Mouse (Mus musculus): ENCODE measurements at regions not wholly inside any gene's neighbourhood (a gene's known extent, or its start where the extent isn't known, plus 50 kb on each side); places are given as distances from the start of the nearest gene placed in this dataset.
A peak's percentile ranks its signal among the peaks of the same experiment; 100 is the strongest.

- no peak for DNase-seq (ENCODE audit: low read depth, low spot score)
Measured at GRCm38 (mm10) chr9:69662394-69662793, 98.3 kb downstream of the Foxb1 start.

- no peak for DNase-seq (ENCODE audit: low read depth, low spot score)
Measured at GRCm38 (mm10) chr9:69658276-69658675, 102.5 kb downstream of the Foxb1 start.

DNA sequence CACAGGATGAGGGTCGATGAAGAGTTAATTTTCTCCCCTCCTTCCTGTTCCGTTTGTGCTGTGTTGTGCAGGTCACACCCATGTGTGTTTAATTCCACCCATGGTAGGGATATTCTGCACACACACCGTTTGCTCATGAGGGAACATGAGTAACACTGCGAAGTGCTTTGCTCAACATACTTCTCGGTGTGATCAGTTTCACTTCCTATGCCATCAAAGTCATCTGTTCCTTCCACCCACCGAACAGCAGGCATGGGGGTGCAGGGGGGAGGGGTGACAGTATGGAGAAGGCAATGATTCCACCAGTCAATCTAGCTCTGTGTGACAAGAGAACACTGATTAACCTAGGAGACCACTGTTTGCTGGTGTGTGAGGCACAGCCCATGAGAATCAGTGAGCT is 104.7 kb downstream of the Foxb1 start:
- DNase-seq (ENCODE audit: low read depth, low spot score), result no peak

DNA sequence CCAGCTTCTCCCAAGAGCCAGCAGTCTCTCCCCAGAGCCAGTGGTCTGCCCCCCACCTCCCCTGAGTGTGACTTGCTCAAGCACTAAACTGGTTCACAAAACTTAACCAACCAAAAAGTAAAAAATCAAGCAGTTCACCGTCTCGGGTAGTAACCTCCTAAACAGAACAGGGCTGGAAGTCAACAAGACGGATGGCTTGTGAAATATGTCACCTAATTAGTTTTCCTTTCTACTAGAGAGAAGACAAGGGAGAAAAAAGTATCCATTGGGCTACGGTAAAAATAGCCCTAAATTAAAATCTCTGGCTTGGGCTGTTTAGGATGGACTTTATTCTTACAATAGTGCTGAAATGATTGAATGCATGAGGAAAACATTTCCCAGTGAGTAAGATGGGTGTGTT is 108.6 kb downstream of the Foxb1 start:
- no peak for DNase-seq (ENCODE audit: low read depth, low spot score)

- DNase-seq (ENCODE audit: low read depth, low spot score), result peak; percentile 37
Measured at GRCm38 (mm10) chr9:69651608-69652007, 109.1 kb downstream of the Foxb1 start.

DNA sequence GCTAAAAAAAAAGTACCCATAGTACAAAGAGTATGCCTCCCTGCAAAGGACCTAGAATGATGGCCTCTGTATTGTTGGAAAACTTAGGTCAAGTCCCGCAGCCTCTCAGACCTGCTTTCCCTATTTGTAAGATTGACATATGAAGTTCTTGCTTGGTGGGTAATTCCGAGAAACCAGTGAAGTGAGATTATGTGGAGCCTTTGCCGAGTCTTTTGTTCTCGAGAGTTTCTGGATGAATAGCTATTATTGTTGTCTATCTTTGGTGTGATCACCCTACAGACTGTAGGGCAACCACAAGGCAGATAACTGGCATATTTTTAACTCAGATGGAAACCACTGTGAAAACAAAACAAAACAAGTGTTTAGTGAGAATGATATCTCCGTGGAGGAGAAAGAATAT is 118.1 kb downstream of the Foxb1 start:
- no peak for DNase-seq (ENCODE audit: low read depth, low spot score)

GRCm38 (mm10) chr9:69623312-69623711 is 137.4 kb downstream of the Foxb1 start:
- DNase-seq (ENCODE audit: low read depth, low spot score), result peak; percentile 41

DNA sequence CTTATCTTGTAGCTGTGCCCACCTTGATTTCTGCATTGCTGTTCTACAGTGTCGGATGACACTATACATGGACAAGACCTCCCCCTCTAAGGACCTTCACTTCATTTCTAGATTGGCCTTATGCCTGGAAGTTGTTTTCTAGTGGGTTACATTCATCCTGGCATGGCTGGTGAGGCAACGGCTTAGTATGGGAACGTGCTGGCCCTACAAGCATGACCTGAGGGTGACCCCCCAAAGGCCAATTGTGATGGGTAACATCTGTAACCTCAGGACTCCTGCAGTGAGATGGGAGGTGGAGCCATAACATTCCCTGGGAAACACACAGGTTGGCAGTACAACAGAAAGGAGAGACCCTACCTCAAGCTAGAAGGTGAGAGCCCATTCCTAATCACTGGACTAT is 139.7 kb downstream of the Foxb1 start:
- DNase-seq (ENCODE audit: low read depth, low spot score), result no peak

GRCm38 (mm10) chr9:69617328-69617727 is 143.4 kb downstream of the Foxb1 start:
- no peak for DNase-seq (ENCODE audit: low read depth, low spot score)

GRCm38 (mm10) chr9:69597472-69597871 is 144.1 kb downstream of the Anxa2 start:
- no peak for DNase-seq (ENCODE audit: low read depth, low spot score)

GRCm38 (mm10) chr9:69592329-69593062 is 139.1 kb downstream of the Anxa2 start:
- DNase-seq (ENCODE audit: low read depth, low spot score), result no peak

GRCm38 (mm10) chr9:69588846-69589245 is 135.4 kb downstream of the Anxa2 start:
- DNase-seq (ENCODE audit: low read depth, low spot score), result no peak

- DNase-seq (ENCODE audit: low read depth, low spot score), result no peak
Measured at GRCm38 (mm10) chr9:69587096-69587495, 133.7 kb downstream of the Anxa2 start.

DNA sequence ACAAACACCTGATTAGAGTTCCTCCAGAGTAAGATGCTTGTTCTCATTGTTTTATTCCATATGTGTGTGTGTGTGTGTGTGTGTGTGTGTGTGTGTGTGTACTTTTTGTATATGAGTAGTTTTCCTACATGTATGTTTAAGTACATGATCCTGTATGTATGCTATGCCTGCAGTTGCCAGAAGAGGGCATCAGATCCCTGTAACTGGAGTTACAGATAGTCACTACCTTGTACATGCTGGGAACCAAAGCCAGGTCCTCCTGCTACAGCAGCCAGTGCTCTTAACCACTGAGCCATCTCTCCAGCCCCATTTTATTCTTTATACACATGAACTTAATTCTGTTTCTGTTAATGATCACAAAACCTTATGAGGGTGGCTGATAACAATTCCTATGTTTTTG is 127.8 kb downstream of the Anxa2 start:
- no peak for DNase-seq (ENCODE audit: low read depth, low spot score)

DNA sequence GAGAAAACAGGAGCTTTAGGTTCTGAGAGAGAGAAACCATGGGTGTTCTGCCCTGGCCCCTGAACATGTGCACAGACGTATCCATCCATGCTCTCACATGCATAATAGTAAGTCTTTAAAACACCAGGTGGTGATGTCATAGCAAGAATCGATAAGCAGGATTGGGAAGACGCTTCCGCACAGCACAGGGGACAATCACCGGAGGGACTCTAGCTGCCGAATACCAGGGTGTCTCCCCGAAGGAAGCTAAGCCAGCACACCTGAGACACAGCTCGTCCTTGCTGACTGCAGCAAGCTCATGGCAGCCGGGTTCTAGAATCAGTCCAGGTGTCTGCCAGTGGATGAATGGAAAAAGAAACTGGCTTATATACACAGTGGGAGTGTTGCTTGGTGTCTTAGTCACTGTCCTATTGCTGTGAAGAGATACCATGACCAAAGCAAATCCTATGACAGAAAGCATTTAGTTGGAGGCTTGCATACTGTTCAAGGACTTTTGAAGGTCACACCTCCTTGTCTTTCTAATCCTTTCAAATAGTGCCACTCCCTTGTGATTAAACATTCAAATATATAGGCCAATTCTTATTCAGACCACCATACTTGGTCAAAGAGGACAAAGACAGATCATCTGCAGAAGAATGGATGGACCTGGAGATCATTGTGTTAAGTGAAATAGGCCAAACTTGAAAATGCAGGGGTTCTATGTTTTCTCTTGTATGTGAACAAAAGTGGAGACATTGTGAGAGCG is 124.4 kb downstream of the Anxa2 start:
- no peak for DNase-seq (ENCODE audit: low read depth, low spot score)

- no peak for DNase-seq (ENCODE audit: low read depth, low spot score)
Measured at GRCm38 (mm10) chr9:69575386-69575785, 122.0 kb downstream of the Anxa2 start.

DNA sequence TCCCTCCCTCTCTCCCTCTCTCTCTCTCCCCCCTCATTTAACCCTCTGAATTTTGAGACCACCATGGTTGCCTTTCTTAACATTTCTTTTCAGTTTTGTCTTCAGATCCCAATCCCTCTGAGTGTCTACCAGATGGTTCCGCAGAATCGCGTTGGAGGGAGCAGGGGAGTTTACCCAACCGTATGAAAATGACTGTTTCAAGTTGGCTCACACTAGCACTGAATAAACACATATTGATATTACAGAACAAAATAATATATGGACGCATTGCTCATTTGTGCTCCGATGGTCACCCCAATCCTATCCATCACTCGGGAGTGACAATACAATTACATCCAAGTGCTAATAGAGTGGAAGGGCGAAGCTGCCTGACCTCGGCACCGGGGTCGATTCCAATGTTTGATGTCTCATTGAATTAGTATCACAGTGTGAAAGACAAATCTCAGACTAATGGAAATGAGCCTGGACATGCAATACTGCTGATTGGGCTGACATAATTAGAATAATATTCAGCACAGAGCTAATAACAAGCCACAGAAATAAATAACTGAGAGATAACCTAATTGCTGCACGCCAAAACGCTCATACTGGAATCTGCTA is 115.3 kb downstream of the Anxa2 start:
- no peak for DNase-seq (ENCODE audit: low read depth, low spot score)

DNA sequence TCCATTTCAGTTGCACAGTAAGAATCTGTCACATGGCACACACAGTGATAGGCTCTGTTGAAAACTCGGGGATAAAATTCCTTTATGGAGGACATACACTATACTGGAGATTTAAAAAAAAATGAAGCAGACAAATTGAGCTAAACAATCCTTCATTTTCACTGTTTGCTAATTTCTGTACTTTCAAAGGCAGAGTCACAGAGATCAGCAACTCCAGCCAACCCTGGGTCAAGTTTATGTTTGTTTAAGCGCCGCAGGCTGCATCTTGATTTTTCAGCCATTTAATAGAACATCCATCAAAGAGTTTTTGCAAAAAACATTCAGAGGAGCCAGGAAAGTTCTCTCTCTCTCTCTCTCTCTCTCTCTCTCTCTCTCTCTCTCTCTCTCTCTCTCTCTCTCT is 114.8 kb downstream of the Anxa2 start:
- DNase-seq (ENCODE audit: low read depth, low spot score), result no peak

GRCm38 (mm10) chr9:69566996-69567395 is 113.6 kb downstream of the Anxa2 start:
- no peak for DNase-seq (ENCODE audit: low read depth, low spot score)

DNA sequence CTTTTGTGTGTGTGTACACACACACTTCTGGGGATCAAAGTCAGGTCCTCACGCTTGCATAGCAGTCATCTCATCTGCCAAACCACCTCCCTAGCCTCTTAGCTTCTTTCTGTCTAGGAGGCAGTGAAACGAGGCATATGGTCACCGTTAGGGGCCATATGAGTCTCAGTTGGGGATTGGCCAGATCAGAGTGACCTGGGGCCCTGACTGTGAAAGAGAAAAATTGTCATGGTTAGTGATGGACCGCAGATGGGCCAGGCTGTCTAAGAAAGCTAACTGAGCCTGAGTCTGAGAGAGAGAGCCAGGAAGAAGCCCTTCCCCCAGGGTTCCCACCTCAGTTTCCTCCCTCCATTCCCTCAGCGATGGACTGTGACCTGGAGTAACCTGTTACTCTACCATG is 89.8 kb downstream of the Anxa2 start:
- no peak for DNase-seq (ENCODE audit: low read depth, low spot score)

Data from CD4-positive helper T cell, adult 2 months (primary cell).